Mouse (Mus musculus): ENCODE results near the gene Rps6ka5. TPM values are rescaled to one million over a fixed set of nuclear protein-coding genes. Genes with fewer than 3 reads are reported as not detected.

The Rps6ka5 gene
- polyA plus RNA-seq, 1 experiment = 1.9 TPM

GRCm38 (mm10) chr12:100770765-100771164 is 44.0 kb upstream of the Rps6ka5 start:
- Histone ChIP-seq H3K36me3 (ENCODE audit: control insufficient read depth, insufficient read depth) (no peaks in the 10 kb centered on the region), H3K4me3 (no peak overlapping the region), H3ac (ENCODE audit: control insufficient read depth, insufficient read length) (no peak overlapping the region), H3K27me3 (ENCODE audit: control insufficient read depth, insufficient read depth, insufficient read length) (no peaks in the 10 kb centered on the region), H3K4me2 (ENCODE audit: low read depth) (no peak overlapping the region), H3K79me2 (ENCODE audit: control insufficient read depth, insufficient read depth) (no peaks in the 10 kb centered on the region)
- TF ChIP-seq TCF12 (IDR thresholded peaks at IDR 0.05; ENCODE audit: insufficient read depth, poor library complexity, severe bottlenecking) = no peak
- no peak for TF ChIP-seq REST (IDR thresholded peaks at IDR 0.05; ENCODE audit: insufficient read depth, insufficient read length)
- TF ChIP-seq POLR2A (IDR thresholded peaks at IDR 0.05; ENCODE audit: insufficient read length, low read depth) = no peak
- TF ChIP-seq TCF3 (IDR thresholded peaks at IDR 0.05; ENCODE audit: insufficient read length, low read depth) = no peak

GRCm38 (mm10) chr12:100769871-100770270 is 43.1 kb upstream of the Rps6ka5 start:
- Histone ChIP-seq H3K36me3 (ENCODE audit: control insufficient read depth, insufficient read depth) (no peaks in the 10 kb centered on the region), H3K4me3 (no peak overlapping the region), H3K79me2 (ENCODE audit: control insufficient read depth, insufficient read depth) (no peaks in the 10 kb centered on the region), H3K27me3 (ENCODE audit: control insufficient read depth, insufficient read depth, insufficient read length) (no peaks in the 10 kb centered on the region), H3ac (ENCODE audit: control insufficient read depth, insufficient read length) (no peak overlapping the region), H3K4me2 (ENCODE audit: low read depth) (no peak overlapping the region)
- TF ChIP-seq USF1 (IDR thresholded peaks at IDR 0.05; ENCODE audit: low read depth) (no peak), TCF3 (IDR thresholded peaks at IDR 0.05; ENCODE audit: insufficient read length, low read depth) (no peak), POLR2AphosphoS2 (IDR thresholded peaks at IDR 0.05; ENCODE audit: insufficient read length, low read depth) (no peak), MYOG (IDR thresholded peaks at IDR 0.05; ENCODE audit: control insufficient read depth in 1 of 3, insufficient read depth in 1 of 3, insufficient read length in 2 of 3, low read depth in 2 of 3) (no peak), CEBPB (IDR thresholded peaks at IDR 0.05; ENCODE audit: insufficient read depth, poor library complexity, severe bottlenecking) (no peak), REST (IDR thresholded peaks at IDR 0.05; ENCODE audit: insufficient read depth, insufficient read length) (no peak), MYOD1 (IDR thresholded peaks at IDR 0.05; ENCODE audit: control insufficient read depth in 1 of 3, insufficient read length in 2 of 3, low read depth in 2 of 3) (no peak), E2F4 (IDR thresholded peaks at IDR 0.05; ENCODE audit: insufficient read depth) (no peak), POLR2A (IDR thresholded peaks at IDR 0.05; ENCODE audit: insufficient read length, low read depth) (no peak), TCF12 (IDR thresholded peaks at IDR 0.05; ENCODE audit: insufficient read depth, poor library complexity, severe bottlenecking) (no peak), MAX (IDR thresholded peaks at IDR 0.05; ENCODE audit: low read depth) (no peak), SRF (IDR thresholded peaks at IDR 0.05; ENCODE audit: control insufficient read depth, insufficient read length, low read depth) (no peak)

- no peak overlapping the region for H3ac ChIP-seq (ENCODE audit: control insufficient read depth, insufficient read length)
- no peak overlapping the region for H3K4me2 ChIP-seq (ENCODE audit: low read depth)
- H3K79me2 ChIP-seq (ENCODE audit: control insufficient read depth, insufficient read depth) = no peaks in the 10 kb centered on the region
- H3K27me3 ChIP-seq (ENCODE audit: control insufficient read depth, insufficient read depth, insufficient read length) = no peaks in the 10 kb centered on the region
- no peak for TF ChIP-seq SRF (IDR thresholded peaks at IDR 0.05; ENCODE audit: control insufficient read depth, insufficient read length, low read depth)
- TF ChIP-seq MYOG (IDR thresholded peaks at IDR 0.05; ENCODE audit: control insufficient read depth in 1 of 3, insufficient read depth in 1 of 3, insufficient read length in 2 of 3, low read depth in 2 of 3) = no peak
- TF ChIP-seq MAX (IDR thresholded peaks at IDR 0.05; ENCODE audit: low read depth) = no peak
- no peak for TF ChIP-seq USF1 (IDR thresholded peaks at IDR 0.05; ENCODE audit: low read depth)
- TF ChIP-seq POLR2A (IDR thresholded peaks at IDR 0.05; ENCODE audit: insufficient read length, low read depth) = no peak
- TF ChIP-seq CEBPB (IDR thresholded peaks at IDR 0.05; ENCODE audit: insufficient read depth, poor library complexity, severe bottlenecking) = no peak
- no peak for TF ChIP-seq TCF12 (IDR thresholded peaks at IDR 0.05; ENCODE audit: insufficient read depth, poor library complexity, severe bottlenecking)
- no peak for TF ChIP-seq E2F4 (IDR thresholded peaks at IDR 0.05; ENCODE audit: insufficient read depth)
- TF ChIP-seq TCF3 (IDR thresholded peaks at IDR 0.05; ENCODE audit: insufficient read length, low read depth) = no peak
- no peak for TF ChIP-seq REST (IDR thresholded peaks at IDR 0.05; ENCODE audit: insufficient read depth, insufficient read length)
- no peak for TF ChIP-seq POLR2AphosphoS2 (IDR thresholded peaks at IDR 0.05; ENCODE audit: insufficient read length, low read depth)
- no peak for TF ChIP-seq MYOD1 (IDR thresholded peaks at IDR 0.05; ENCODE audit: control insufficient read depth in 1 of 3, insufficient read length in 2 of 3, low read depth in 2 of 3)
- H3K36me3 ChIP-seq (ENCODE audit: control insufficient read depth, insufficient read depth) = no peaks in the 10 kb centered on the region
- H3K4me3 ChIP-seq = no peak overlapping the region
Measured at GRCm38 (mm10) chr12:100764329-100765018, 37.7 kb upstream of the Rps6ka5 start.

GRCm38 (mm10) chr12:100762663-100763425 is 36.1 kb upstream of the Rps6ka5 start:
- Histone ChIP-seq H3K27me3 (ENCODE audit: control insufficient read depth, insufficient read depth, insufficient read length) (no peaks in the 10 kb centered on the region), H3ac (ENCODE audit: control insufficient read depth, insufficient read length) (no peak overlapping the region), H3K79me2 (ENCODE audit: control insufficient read depth, insufficient read depth) (no peaks in the 10 kb centered on the region), H3K36me3 (ENCODE audit: control insufficient read depth, insufficient read depth) (no peaks in the 10 kb centered on the region), H3K4me3 (no peak overlapping the region), H3K4me2 (ENCODE audit: low read depth) (no peak overlapping the region)
- TF ChIP-seq CEBPB (IDR thresholded peaks at IDR 0.05; ENCODE audit: insufficient read depth, poor library complexity, severe bottlenecking) = no peak
- no peak for TF ChIP-seq TCF12 (IDR thresholded peaks at IDR 0.05; ENCODE audit: insufficient read depth, poor library complexity, severe bottlenecking)
- TF ChIP-seq TCF3 (IDR thresholded peaks at IDR 0.05; ENCODE audit: insufficient read length, low read depth) = no peak
- TF ChIP-seq MAX (IDR thresholded peaks at IDR 0.05; ENCODE audit: low read depth) = no peak
- TF ChIP-seq SRF (IDR thresholded peaks at IDR 0.05; ENCODE audit: control insufficient read depth, insufficient read length, low read depth) = no peak
- TF ChIP-seq POLR2A (IDR thresholded peaks at IDR 0.05; ENCODE audit: insufficient read length, low read depth) = no peak
- TF ChIP-seq REST (IDR thresholded peaks at IDR 0.05; ENCODE audit: insufficient read depth, insufficient read length) = no peak
- no peak for TF ChIP-seq USF1 (IDR thresholded peaks at IDR 0.05; ENCODE audit: low read depth)
- TF ChIP-seq POLR2AphosphoS2 (IDR thresholded peaks at IDR 0.05; ENCODE audit: insufficient read length, low read depth) = no peak
- TF ChIP-seq MYOG (IDR thresholded peaks at IDR 0.05; ENCODE audit: control insufficient read depth in 1 of 3, insufficient read depth in 1 of 3, insufficient read length in 2 of 3, low read depth in 2 of 3) = no peak
- no peak for TF ChIP-seq E2F4 (IDR thresholded peaks at IDR 0.05; ENCODE audit: insufficient read depth)
- no peak for TF ChIP-seq MYOD1 (IDR thresholded peaks at IDR 0.05; ENCODE audit: control insufficient read depth in 1 of 3, insufficient read length in 2 of 3, low read depth in 2 of 3)
